Mouse (Mus musculus): ENCODE results near the gene Zfp40. TPM values are rescaled to one million over a fixed set of nuclear protein-coding genes. Genes with fewer than 3 reads are reported as not detected.
"Not testable (repeated sequence)": the region's sequence is repeated elsewhere in the genome, so short reads cannot be mapped to it uniquely, and the experiment has no call there.

Gene Zfp40
- 18.3 and 18.9 TPM in 2 replicates for polyA plus RNA-seq (2014; fragmentation: Nextera tagmentation; extraction: Ambion mirVana)

GRCm38 (mm10) chr17:23192453-23193379 lies at the start of gene Zfp40:
TSS of gene Zfp40 (minus strand) at chr17:23193252.
- H3K9me3 ChIP-seq (ENCODE audit: control insufficient read depth, low read length): no peaks in the 10 kb centered on the region
- H3K27me3 ChIP-seq (ENCODE audit: control insufficient read depth, insufficient read depth, low read length): no peaks in the 10 kb centered on the region
- no peaks in the 10 kb centered on the region; the same call in 1 of the 2 replicates for H3K36me3 ChIP-seq (ENCODE audit: control insufficient read depth, insufficient read depth, low read length)
- peak; percentile 100 for ATAC-seq (replicated peaks; ENCODE audit: low FRiP score)
- peak; percentile 90 for DNase-seq (ENCODE audit: low spot score)
- H3K27ac ChIP-seq (ENCODE audit: low read depth, low read length): peak within 1 kb of the TSS; percentile 59; the same call in 1 of the 2 replicates
- H3K4me1 ChIP-seq (replicated peaks; ENCODE audit: control insufficient read depth, insufficient read depth, low read length): peaks cover 5% of the 10 kb centered on the region; the same call in 1 of the 2 replicates
- peak within 1 kb of the TSS; percentile 82 for H3K9ac ChIP-seq (ENCODE audit: low read length)
- peak within 1 kb of the TSS; percentile 67 for H3K4me2 ChIP-seq (ENCODE audit: low read depth, low read length, severe bottlenecking)
- H3K4me3 ChIP-seq (ENCODE audit: low read depth, low read length): peak within 1 kb of the TSS; percentile 66
- WGBS: 5% methylated on average over 27 of the region's 27 CpGs

GRCm38 (mm10) chr17:23218320-23218719 lies 25.3 kb upstream of the Zfp40 start:
- H3K36me3 ChIP-seq (ENCODE audit: control insufficient read depth, insufficient read depth, low read length): no peaks in the 10 kb centered on the region
- H3K4me3 ChIP-seq (ENCODE audit: low read depth, low read length): no peak overlapping the region
- no peak for DNase-seq (ENCODE audit: low spot score)
- no peaks in the 10 kb centered on the region for H3K27me3 ChIP-seq (ENCODE audit: control insufficient read depth, insufficient read depth, low read length)
- 89% methylated on average over 2 of the region's 2 CpGs for WGBS
- H3K27ac ChIP-seq (ENCODE audit: low read depth, low read length): no peak overlapping the region
- H3K4me2 ChIP-seq (ENCODE audit: low read depth, low read length, severe bottlenecking): no peak overlapping the region
- no peak for ATAC-seq (replicated peaks; ENCODE audit: low FRiP score)
- no peak overlapping the region for H3K9ac ChIP-seq (ENCODE audit: low read length)
- H3K9me3 ChIP-seq (ENCODE audit: control insufficient read depth, low read length): no peaks in the 10 kb centered on the region
- H3K4me1 ChIP-seq (replicated peaks; ENCODE audit: control insufficient read depth, insufficient read depth, low read length): no peaks in the 10 kb centered on the region

DNA sequence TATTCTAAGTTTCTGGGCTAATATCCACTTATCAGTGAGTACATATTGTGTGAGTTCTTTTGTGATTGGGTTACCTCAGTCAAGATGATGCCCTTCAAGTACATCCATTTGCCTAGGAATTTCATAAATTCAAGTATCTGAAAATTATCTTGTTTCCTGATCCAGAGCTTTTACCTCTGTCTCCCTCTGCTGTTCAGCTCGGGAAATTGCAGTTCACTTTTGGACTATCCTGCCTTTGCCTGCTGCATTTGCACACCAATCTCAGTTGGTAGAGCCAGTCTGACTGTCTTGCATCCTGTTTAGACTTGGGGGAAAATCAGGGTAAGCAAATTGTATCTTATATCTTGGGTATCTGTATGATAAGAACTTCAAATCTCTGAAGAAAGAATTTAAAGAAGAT lies 6.8 kb upstream of the Zfp40 start:
- not testable (repeated sequence) for DNase-seq (ENCODE audit: low spot score); ATAC-seq (replicated peaks; ENCODE audit: low FRiP score); H3K9me3 ChIP-seq (ENCODE audit: control insufficient read depth, low read length); H3K9ac ChIP-seq (ENCODE audit: low read length); H3K36me3 ChIP-seq (ENCODE audit: control insufficient read depth, insufficient read depth, low read length); H3K4me1 ChIP-seq (replicated peaks; ENCODE audit: control insufficient read depth, insufficient read depth, low read length); H3K27me3 ChIP-seq (ENCODE audit: control insufficient read depth, insufficient read depth, low read length); H3K4me2 ChIP-seq (ENCODE audit: low read depth, low read length, severe bottlenecking); H3K4me3 ChIP-seq (ENCODE audit: low read depth, low read length); H3K27ac ChIP-seq (ENCODE audit: low read depth, low read length)
- WGBS: 9% methylated on average over 1 of the region's 1 CpGs

GRCm38 (mm10) chr17:23193441-23193840 lies 389 bp upstream of the Zfp40 start:
- Histone ChIP-seq H3K27ac (ENCODE audit: low read depth, low read length) (no peak overlapping the region), H3K4me1 (replicated peaks; ENCODE audit: control insufficient read depth, insufficient read depth, low read length) (peaks cover 5% of the 10 kb centered on the region; the same call in 1 of the 2 replicates), H3K4me3 (ENCODE audit: low read depth, low read length) (peak overlapping the region; percentile 36), H3K27me3 (ENCODE audit: control insufficient read depth, insufficient read depth, low read length) (no peaks in the 10 kb centered on the region), H3K4me2 (ENCODE audit: low read depth, low read length, severe bottlenecking) (peak overlapping the region; percentile 57), H3K36me3 (ENCODE audit: control insufficient read depth, insufficient read depth, low read length) (no peaks in the 10 kb centered on the region), H3K9me3 (ENCODE audit: control insufficient read depth, low read length) (no peaks in the 10 kb centered on the region), H3K9ac (ENCODE audit: low read length) (peak overlapping the region; percentile 56; the same call in 1 of the 2 replicates)
- ATAC-seq (replicated peaks; ENCODE audit: low FRiP score): peak; percentile 92
- 2% methylated on average over 11 of the region's 11 CpGs for WGBS
- DNase-seq (ENCODE audit: low spot score): peak; percentile 64

DNA sequence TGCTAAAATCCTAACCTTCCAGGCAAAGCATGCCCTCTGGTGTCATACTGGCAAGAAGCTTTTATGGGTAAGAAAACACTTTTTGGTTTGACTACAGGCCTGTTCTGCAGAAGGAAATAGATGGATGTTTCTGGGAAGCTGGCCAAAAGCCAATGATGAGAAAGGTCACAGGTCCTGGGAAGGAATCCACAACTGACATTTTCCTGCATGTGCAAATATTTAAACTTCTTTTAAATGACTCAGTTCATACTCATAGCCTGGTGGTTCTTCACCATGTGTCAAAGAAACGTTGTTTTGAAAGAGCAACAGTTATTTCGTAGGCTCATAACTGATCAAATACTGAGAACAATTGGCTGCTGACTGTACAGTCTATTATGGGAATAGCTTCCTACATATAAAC lies 5.4 kb downstream of the Zfp40 start:
- H3K4me1 ChIP-seq (replicated peaks; ENCODE audit: control insufficient read depth, insufficient read depth, low read length): peaks cover 5% of the 10 kb centered on the region; the same call in 1 of the 2 replicates
- H3K36me3 ChIP-seq (ENCODE audit: control insufficient read depth, insufficient read depth, low read length): peaks cover 2% of the 10 kb centered on the region; the same call in 1 of the 2 replicates
- ATAC-seq (replicated peaks; ENCODE audit: low FRiP score): no peak
- no peak overlapping the region for H3K27ac ChIP-seq (ENCODE audit: low read depth, low read length)
- no peaks in the 10 kb centered on the region for H3K27me3 ChIP-seq (ENCODE audit: control insufficient read depth, insufficient read depth, low read length)
- no peak overlapping the region for H3K4me2 ChIP-seq (ENCODE audit: low read depth, low read length, severe bottlenecking)
- H3K9me3 ChIP-seq (ENCODE audit: control insufficient read depth, low read length): no peaks in the 10 kb centered on the region
- no peak overlapping the region for H3K9ac ChIP-seq (ENCODE audit: low read length)
- no peak overlapping the region for H3K4me3 ChIP-seq (ENCODE audit: low read depth, low read length)
- DNase-seq (ENCODE audit: low spot score): no peak
- WGBS: 88% methylated on average over 2 of the region's 2 CpGs

Other genes with a start within 250 kb of the Zfp40 start
- not detected in 2 replicates for gene Vmn2r-ps130, start 132.1 kb downstream of the Zfp40 start, polyA plus RNA-seq (2014; fragmentation: Nextera tagmentation; extraction: Ambion mirVana)
- gene Vmn2r114, start 119.3 kb upstream of the Zfp40 start, polyA plus RNA-seq (2014; fragmentation: Nextera tagmentation; extraction: Ambion mirVana): not detected in 2 replicates
- not detected in 2 replicates for gene Vmn2r115, start 150.5 kb upstream of the Zfp40 start, polyA plus RNA-seq (2014; fragmentation: Nextera tagmentation; extraction: Ambion mirVana)
- gene Vmn2r116, start 191.4 kb upstream of the Zfp40 start, polyA plus RNA-seq (2014; fragmentation: Nextera tagmentation; extraction: Ambion mirVana): not detected in 2 replicates